Mouse (Mus musculus) gonadal fat pad, adult 2 months (tissue): ENCODE data around the gene 4930578C19Rik. TPM values are rescaled to one million over a fixed set of nuclear protein-coding genes. Genes with fewer than 3 reads are reported as not detected.
"Not testable (repeated sequence)": the region's sequence is repeated elsewhere in the genome, so short reads cannot be mapped to it uniquely, and the experiment has no call there.

Source experiments
- DNase-seq: peaks from one replicate; pipeline ENCODE4 v3.0.0-alpha.2; 2012; ENCODE audit warnings: low read depth
- polyA plus RNA-seq: library from polyadenylated mRNA; depleted of rRNA; stranded (reverse); fragments of >200 nt; gene quantifications from 2 replicates; pipeline ENCODE4 v1.2.3, GENCODE M21; 2012; rRNA removed

Gene 4930578C19Rik
- 5.0 and 6.8 TPM in 2 replicates for polyA plus RNA-seq

GRCm38 (mm10) chrX:18461198-18461601 lies at the start of gene 4930578C19Rik:
Gene 4930578C19Rik, minus strand, starts transcription at chrX:18461397.
- DNase-seq = no peak

- DNase-seq = no peak
Observed at GRCm38 (mm10) chrX:18467690-18468089, 6.5 kb upstream of the 4930578C19Rik start.

- no peak for DNase-seq
Observed at GRCm38 (mm10) chrX:18462879-18463278, 1.7 kb upstream of the 4930578C19Rik start.

- no peak for DNase-seq
Observed at GRCm38 (mm10) chrX:18451559-18451958, 9.6 kb downstream of the 4930578C19Rik start.

GRCm38 (mm10) chrX:18442066-18442465 lies 19.1 kb downstream of the 4930578C19Rik start:
- DNase-seq = no peak

GRCm38 (mm10) chrX:18425451-18425850 lies 35.7 kb downstream of the 4930578C19Rik start:
- DNase-seq = no peak

GRCm38 (mm10) chrX:18423206-18423605 lies 38.0 kb downstream of the 4930578C19Rik start:
- DNase-seq = no peak

- no peak for DNase-seq
Observed at GRCm38 (mm10) chrX:18420161-18420784, 40.9 kb downstream of the 4930578C19Rik start.

GRCm38 (mm10) chrX:18418977-18419376 lies 42.2 kb downstream of the 4930578C19Rik start:
- no peak for DNase-seq

GRCm38 (mm10) chrX:18414560-18414959 lies 46.6 kb downstream of the 4930578C19Rik start:
- DNase-seq = no peak

- no peak for DNase-seq
Observed at GRCm38 (mm10) chrX:18411071-18411840, 49.9 kb downstream of the 4930578C19Rik start.

- DNase-seq = no peak
Observed at GRCm38 (mm10) chrX:18409598-18409997, 51.6 kb downstream of the 4930578C19Rik start.

GRCm38 (mm10) chrX:18402296-18402695 lies 58.9 kb downstream of the 4930578C19Rik start:
- DNase-seq = no peak

GRCm38 (mm10) chrX:18396700-18397099 lies 64.5 kb downstream of the 4930578C19Rik start:
- no peak for DNase-seq

- DNase-seq = not testable (repeated sequence)
Observed at GRCm38 (mm10) chrX:18384181-18384580, 77.0 kb downstream of the 4930578C19Rik start.
